Mouse (Mus musculus): ENCODE measurements around the gene Loxl4.

- TF ChIP-seq POLR2A (IDR thresholded peaks at IDR 0.05; ENCODE audit: borderline replicate concordance, extremely low read depth, low read depth, low read length): no peak
- TF ChIP-seq CTCF (IDR thresholded peaks at IDR 0.05; ENCODE audit: insufficient read depth, low read length): no peak
Measured at GRCm38 (mm10) chr19:42639544-42639943, 26.9 kb upstream of the Loxl4 start.

All from lung, adult 2 months (tissue).